In the genomic region with DNA sequence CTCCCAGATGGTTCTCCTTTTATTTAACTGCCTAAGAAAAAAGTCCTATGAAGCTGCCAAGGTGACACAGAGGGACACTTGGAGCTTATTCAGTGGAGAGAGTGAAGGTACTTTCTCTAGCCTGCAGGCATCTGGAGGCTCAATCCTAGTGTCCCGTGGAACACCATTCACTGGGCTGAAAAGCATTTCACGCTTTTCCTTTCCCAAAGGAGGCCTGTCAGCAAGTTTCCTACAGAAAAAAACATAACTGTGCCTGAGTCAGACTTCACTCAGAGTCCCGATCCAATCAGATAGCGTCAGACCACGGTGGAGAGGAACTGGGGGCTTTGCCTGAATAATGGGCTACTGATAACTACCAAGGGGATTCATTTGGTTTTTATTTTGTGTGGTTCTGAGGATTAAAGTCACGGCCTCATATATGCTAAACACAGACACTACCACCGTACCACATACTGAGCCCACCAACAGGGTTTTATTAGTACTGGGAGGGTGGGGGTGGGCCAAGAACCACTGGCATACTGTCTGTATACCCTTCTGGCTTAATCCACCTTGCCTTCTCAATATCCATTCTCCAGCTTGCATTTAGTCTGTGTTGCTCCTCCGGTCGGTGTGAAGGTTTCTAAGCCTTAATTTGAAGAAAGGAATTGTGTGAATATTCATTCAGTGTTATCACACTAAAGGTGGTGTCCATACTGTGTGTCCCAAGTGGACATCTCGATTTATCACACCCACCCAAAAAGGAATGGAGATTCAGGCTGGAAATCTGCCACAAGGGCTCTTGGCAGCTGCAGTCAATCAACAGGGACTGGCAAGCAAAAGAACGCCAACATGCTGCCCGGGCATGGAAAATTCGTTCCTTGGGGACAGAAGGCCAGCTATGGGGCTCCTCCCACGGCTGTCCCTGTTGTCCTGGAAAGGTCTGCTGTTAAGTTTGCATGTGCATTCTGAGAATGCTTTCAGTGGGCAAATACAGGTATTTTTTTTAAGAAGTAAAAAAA, we compare ENCODE assay signal across 9 mouse cellular contexts.
DNase-seq lines count a peak whose midpoint lies in the region; ATAC-seq lines count a peak whose summit lies in the region.
"Had no signal": no experiment of that assay in that cellular context is flagged by ENCODE, and none has a peak within 500 bp of the region (broad histone marks: within the 10 kb centered on the region; RNA-seq: fewer than 3 reads in every experiment).

No protein-coding gene starts in this region.

- H3K4me3 ChIP-seq in embryonic facial prominence, embryonic 15.5 days (replicated peaks): no peak overlapping the region
- H3K4me3 ChIP-seq in hindbrain, embryonic 12.5 days: no peak overlapping the region
- no peak overlapping the region for H3K4me3 ChIP-seq in neural tube, embryonic 14.5 days (ENCODE audit: low read depth, low read length)

- H3K9me3 ChIP-seq in embryonic facial prominence, embryonic 15.5 days (replicated peaks): no peaks in the 10 kb centered on the region
- H3K9me3 ChIP-seq in hindbrain, embryonic 12.5 days (replicated peaks): no peaks in the 10 kb centered on the region
- H3K9me3 ChIP-seq in neural tube, embryonic 14.5 days (ENCODE audit: control insufficient read depth, low read length): no peaks in the 10 kb centered on the region

- no peak overlapping the region for H3K9ac ChIP-seq in embryonic facial prominence, embryonic 15.5 days
- no peak overlapping the region for H3K9ac ChIP-seq in hindbrain, embryonic 12.5 days
- H3K9ac ChIP-seq in neural tube, embryonic 14.5 days (replicated peaks; ENCODE audit: low read depth, low read length): no peak overlapping the region

- H3K4me2 ChIP-seq in embryonic facial prominence, embryonic 15.5 days (replicated peaks): no peak overlapping the region
- H3K4me2 ChIP-seq in hindbrain, embryonic 12.5 days (replicated peaks): no peak overlapping the region
- no peak overlapping the region for H3K4me2 ChIP-seq in neural tube, embryonic 14.5 days (ENCODE audit: low read depth, low read length)

- H3K36me3 ChIP-seq in embryonic facial prominence, embryonic 15.5 days: no peaks in the 10 kb centered on the region
- no peaks in the 10 kb centered on the region for H3K36me3 ChIP-seq in hindbrain, embryonic 12.5 days
- no peaks in the 10 kb centered on the region for H3K36me3 ChIP-seq in neural tube, embryonic 14.5 days (ENCODE audit: control insufficient read depth, insufficient read depth, low read length)

- H3K27ac ChIP-seq in embryonic facial prominence, embryonic 15.5 days (replicated peaks): 0 out of 2 replicates have a peak overlapping the region, but pooled peaks have one; percentile 13
- H3K27ac ChIP-seq in hindbrain, embryonic 12.5 days: peak overlapping the region; percentile 56
- H3K27ac ChIP-seq in neural tube, embryonic 14.5 days (ENCODE audit: low read depth, low read length): peak overlapping the region; percentile 69

- ATAC-seq in embryonic facial prominence, embryonic 15.5 days (ENCODE audit: insufficient number of reproducible peaks, low FRiP score, low TSS enrichment, low read depth): no peak
- ATAC-seq in hindbrain, embryonic 12.5 days (ENCODE audit: low FRiP score): peak; percentile 59
- ATAC-seq in neural tube, embryonic 14.5 days (ENCODE audit: low read depth): peak; percentile 50; the same call in 1 of the 2 replicates
- ATAC-seq in erythroid progenitor cell, adult 5-6 weeks (replicated peaks; ENCODE audit: low FRiP score, poor library complexity, severe bottlenecking): no peak
- ATAC-seq in CD4-positive, CD25-positive, alpha-beta regulatory T cell, adult 4 months: no peak
- ATAC-seq: Patski had no signal

- 40% methylated on average over 14 of the region's 14 CpGs for WGBS in embryonic facial prominence, embryonic 15.5 days
- 41% methylated on average over 14 of the region's 14 CpGs for WGBS in hindbrain, embryonic 12.5 days
- 31% methylated on average over 14 of the region's 14 CpGs for WGBS in neural tube, embryonic 14.5 days

- H3K27me3 ChIP-seq in embryonic facial prominence, embryonic 15.5 days: no peaks in the 10 kb centered on the region
- no peaks in the 10 kb centered on the region for H3K27me3 ChIP-seq in hindbrain, embryonic 12.5 days
- no peaks in the 10 kb centered on the region for H3K27me3 ChIP-seq in neural tube, embryonic 14.5 days (ENCODE audit: control insufficient read depth, insufficient read depth, low read length)

- peak; percentile 5 for DNase-seq in ovary, postnatal 36 days (ENCODE audit: low spot score)
- DNase-seq in ovary, adult 18-20 months (ENCODE audit: low spot score): no peak
- DNase-seq in spleen, adult 18-20 months: no peak

- peaks cover 12% of the 10 kb centered on the region for H3K4me1 ChIP-seq in embryonic facial prominence, embryonic 15.5 days
- peaks cover 11% of the 10 kb centered on the region for H3K4me1 ChIP-seq in hindbrain, embryonic 12.5 days
- H3K4me1 ChIP-seq in neural tube, embryonic 14.5 days (ENCODE audit: control insufficient read depth, insufficient read depth, low read length): peaks cover 14% of the 10 kb centered on the region; the same call in 1 of the 2 replicates

Comparison
In these comparisons a context has a peak if more than half of its experiments do, and no peak if none do; other contexts are left out.
1. ATAC-seq: peak in hindbrain, embryonic 12.5 days (single experiment) and neural tube, embryonic 14.5 days (single experiment); none in embryonic facial prominence, embryonic 15.5 days (single experiment), erythroid progenitor cell, adult 5-6 weeks (single experiment) and CD4-positive, CD25-positive, alpha-beta regulatory T cell, adult 4 months (single experiment).
2. H3K27ac ChIP-seq: peak in every context shown above with its lines; median percentile 69 in neural tube, embryonic 14.5 days; 56 in hindbrain, embryonic 12.5 days; 13 in embryonic facial prominence, embryonic 15.5 days.